Mouse (Mus musculus) layer of hippocampus, postnatal 10 days (tissue): ENCODE data around the gene Dgki. TPM values are rescaled to one million over a fixed set of nuclear protein-coding genes. Genes with fewer than 3 reads are reported as not detected.

Source experiments
- DNase-seq, 2 experiments: peaks; one replicate each; pipeline ENCODE4 v3.0.0; 2021; ENCODE audit warnings: low spot score in 2 of 2
- long read RNA-seq: library from polyadenylated mRNA; stranded (forward); transcript quantifications from one replicate; pipeline ENCODE4 v2.0.0, GENCODE M21; 2023
- total RNA-seq, 2 experiments: library from RNA; stranded (reverse); gene quantifications; 2 replicates each; pipeline ENCODE4 v1.2.3; 2021

The Dgki gene
- 10 to 100 TPM; 50.6 to 59.6 TPM for total RNA-seq
- long read RNA-seq, full-length matches to known transcripts: 1 of 7 reads
- long read RNA-seq, partial matches to known transcripts: 6 of 7 reads
- long read RNA-seq, other reads (novel, unspliced or antisense): 0 of 7 reads

GRCm38 (mm10) chr6:37299562-37300390 is at the start of gene Dgki:
Gene Dgki, minus strand, starts transcription at chr6:37300184.
- DNase-seq: peak; percentile 83 to 88

DNA sequence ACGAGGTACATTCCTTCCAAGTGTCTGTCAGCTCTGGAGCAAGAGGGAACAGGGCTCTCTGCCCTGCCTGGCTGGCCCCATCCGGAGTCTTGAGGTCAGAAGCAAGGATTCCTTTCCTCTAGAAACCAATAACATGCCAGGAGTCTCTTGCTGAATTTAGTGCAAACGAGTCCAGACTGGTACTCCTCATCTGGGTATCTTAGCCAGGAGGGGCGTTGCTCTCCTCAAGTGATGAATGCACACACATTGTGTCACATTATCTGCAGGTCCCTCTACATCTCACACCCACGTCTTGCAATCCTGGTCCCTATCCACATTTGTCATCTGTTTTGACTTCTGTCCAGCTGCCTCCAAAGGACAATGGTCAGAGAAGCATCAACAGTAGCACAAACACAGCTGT is 47.6 kb upstream of the Dgki start:
- no peak for DNase-seq

DNA sequence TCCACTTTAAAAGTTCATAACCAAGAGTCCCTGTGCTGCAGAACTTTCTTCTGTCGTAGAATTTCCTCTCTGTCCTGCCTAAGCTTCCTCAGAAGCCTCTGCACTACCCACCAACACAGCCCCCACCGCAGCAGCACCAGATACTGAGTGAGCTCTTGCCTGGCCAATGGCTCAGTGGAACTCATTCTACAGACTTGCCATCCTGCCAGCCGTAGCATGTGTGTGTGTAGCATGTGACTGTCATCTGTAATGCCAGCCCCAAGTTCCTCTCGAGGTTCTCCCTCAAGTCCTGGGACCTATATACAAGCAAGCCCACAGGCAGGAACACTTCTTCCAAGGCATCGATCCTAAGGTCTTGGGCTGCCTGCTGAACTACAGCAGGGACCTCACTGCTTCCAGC is 38.1 kb upstream of the Dgki start:
- DNase-seq: no peak

GRCm38 (mm10) chr6:37336831-37337260 is 36.9 kb upstream of the Dgki start:
- DNase-seq: no peak

- no peak for DNase-seq
These were observed 36.4 kb upstream of the Dgki start for GRCm38 (mm10) chr6:37336381-37336780.

DNA sequence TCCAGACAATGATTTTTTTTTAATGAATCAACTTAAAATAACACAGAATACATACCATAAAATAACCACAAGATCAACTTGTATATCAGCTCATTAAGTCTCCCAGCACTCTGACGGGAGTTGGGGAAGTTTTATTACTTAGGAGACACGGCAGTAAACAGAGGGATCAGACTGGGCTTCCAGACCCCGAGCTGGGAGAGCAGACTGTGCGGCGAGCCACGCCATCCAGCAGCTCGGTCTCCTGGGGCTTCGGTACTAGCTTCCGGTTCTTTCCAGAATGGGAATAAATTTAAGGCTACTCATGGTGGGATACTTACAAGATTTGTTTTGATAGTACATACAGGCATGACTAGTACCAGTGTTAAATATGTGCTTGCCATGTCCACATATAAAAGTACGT is 32.9 kb upstream of the Dgki start:
- no peak for DNase-seq

DNA sequence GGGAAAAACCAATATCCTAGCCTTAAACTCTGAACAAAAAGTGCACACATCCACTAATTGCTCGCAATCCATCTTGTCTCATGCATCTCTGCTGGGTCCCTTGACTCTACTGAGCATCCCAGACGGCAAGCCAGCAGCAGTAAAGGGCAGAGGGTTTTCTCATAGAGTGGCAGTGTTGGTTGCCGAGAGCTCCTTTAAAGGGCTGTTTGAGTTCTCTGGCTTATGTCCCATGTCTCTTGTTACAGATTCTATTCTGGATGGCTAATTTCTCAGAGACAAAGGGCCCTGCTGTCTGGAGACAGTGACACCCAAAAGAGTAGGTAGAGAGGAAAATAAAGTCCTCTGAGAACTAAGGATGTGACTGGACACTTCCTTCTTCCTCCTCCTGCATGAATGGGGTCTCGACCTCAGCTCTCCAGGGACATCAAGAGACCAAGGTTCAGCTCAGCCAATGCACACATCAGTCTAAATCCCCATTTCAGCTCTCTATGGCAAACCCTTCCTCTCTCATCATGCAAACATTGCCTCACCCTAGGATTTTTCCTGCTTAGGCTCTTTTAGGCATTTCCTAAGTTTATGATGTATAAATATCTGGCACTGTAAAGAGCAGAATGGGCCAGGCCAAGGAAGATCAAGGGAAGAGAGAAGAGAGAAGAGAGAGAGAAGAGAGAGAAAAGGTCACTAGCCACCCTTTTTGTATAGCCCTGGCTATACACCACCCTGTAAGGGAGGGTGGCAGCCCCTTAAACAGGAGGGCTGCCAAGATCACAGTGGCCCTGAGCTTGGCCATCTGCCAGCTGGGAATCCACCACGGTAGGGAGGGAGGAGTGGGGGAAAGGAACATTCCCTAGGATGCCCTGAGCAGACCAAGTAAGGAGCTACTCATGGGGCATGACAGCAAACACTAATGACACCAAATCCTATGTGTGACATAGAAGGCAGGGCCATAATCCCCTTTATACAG is 30.2 kb upstream of the Dgki start:
- DNase-seq: no peak

- no peak for DNase-seq
These were observed 29.4 kb upstream of the Dgki start for GRCm38 (mm10) chr6:37329376-37329775.

- no peak for DNase-seq
These were observed 28.7 kb upstream of the Dgki start for GRCm38 (mm10) chr6:37328671-37329070.

GRCm38 (mm10) chr6:37327519-37327918 is 27.5 kb upstream of the Dgki start:
- no peak for DNase-seq

- no peak for DNase-seq
These were observed 26.6 kb upstream of the Dgki start for GRCm38 (mm10) chr6:37326603-37326955.

DNA sequence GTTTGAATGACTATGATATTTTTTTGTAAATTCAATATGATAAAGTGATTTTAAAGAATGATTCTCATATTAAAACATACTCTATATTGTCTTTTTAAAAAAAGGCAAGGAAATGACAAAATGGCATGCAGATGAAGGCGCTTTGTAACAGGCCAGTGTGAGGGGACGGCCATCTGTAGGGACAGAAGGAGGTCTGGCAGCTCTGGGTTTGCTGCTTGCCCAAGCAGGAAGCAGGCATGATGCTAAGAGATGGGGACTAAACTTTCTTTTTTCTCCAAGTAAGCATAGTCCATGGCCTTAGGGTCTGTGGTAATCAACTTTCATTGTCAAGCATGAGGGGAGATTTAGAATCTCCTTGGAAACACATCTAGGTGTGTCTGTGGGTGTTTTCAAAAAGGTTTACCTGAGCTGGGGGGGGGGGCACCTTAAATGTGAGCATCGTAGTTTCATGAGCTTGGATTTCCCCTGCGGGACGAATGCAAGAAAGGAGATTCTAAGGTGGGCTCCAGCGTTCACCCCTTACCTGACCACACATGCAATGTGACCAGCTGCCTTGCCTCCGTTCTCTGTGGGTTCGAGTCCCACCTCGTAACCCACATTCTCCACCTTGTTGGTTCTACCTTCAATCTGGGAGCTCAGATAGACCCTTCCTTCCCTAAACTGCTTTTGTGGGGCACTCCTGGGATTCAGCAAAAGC is 26.1 kb upstream of the Dgki start:
- no peak for DNase-seq

GRCm38 (mm10) chr6:37325076-37325475 is 25.1 kb upstream of the Dgki start:
- no peak for DNase-seq

DNA sequence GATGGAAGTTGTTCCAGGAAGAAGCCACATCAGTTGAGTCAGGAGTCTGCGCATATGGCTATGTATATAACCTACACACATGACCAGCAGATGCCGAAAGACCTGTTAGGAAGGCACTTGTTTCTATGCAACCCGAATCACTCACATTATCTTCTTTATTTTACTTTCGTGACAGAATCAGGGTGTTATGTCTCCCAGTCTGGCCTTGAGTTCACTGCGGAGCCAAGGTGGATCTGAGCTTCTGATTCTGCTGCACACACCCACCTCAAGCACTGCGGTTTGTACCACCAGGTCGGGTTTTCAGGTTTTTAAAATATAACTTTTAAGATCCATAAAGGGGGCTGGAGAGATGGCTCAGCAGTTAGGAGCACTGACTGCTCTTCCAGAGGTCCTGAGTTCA is 22.7 kb upstream of the Dgki start:
- no peak for DNase-seq

GRCm38 (mm10) chr6:37322088-37322487 is 22.1 kb upstream of the Dgki start:
- peak; percentile 54 to 61 for DNase-seq

- DNase-seq: no peak
These were observed 17.9 kb upstream of the Dgki start for GRCm38 (mm10) chr6:37317904-37318303.

GRCm38 (mm10) chr6:37315440-37315839 is 15.5 kb upstream of the Dgki start:
- no peak for DNase-seq

DNA sequence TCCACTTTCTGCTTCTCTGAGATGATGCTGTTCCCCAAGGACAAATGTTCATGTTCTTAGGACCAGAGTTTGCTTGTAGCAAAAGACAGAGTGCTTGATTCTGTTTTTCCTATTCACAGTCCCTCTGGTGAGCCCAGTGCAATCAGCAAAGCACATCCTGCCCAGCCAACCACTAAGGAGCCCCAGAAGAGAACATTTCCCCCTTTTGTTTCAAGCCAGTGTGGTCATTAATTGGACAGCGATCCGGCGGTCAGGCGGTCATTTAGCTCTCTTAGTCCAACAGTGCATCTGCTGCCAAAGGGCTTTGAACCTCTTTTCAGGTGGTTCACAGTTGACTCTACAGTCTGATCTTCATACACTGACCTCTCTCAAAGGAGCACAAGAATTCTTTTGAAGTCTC is 10.6 kb upstream of the Dgki start:
- DNase-seq: no peak

DNA sequence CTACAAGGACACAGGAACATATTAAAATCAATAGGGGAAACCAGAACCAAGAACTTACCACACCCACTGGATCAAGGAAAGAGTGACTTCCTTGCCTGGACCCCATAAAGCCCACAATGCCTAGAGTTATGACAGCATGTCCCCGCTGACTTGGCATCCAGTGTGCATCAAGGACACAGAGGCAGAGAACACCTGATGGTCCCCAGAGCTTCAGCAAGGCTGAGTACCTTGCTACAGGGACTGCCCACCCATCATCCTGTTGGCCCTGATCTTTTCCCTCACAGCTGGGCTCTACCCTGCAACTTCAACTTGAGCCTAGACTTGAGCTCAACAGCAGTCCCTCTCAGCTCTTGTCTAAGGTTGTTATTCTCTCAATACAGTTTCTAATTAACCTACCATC is 6.6 kb upstream of the Dgki start:
- no peak for DNase-seq

DNA sequence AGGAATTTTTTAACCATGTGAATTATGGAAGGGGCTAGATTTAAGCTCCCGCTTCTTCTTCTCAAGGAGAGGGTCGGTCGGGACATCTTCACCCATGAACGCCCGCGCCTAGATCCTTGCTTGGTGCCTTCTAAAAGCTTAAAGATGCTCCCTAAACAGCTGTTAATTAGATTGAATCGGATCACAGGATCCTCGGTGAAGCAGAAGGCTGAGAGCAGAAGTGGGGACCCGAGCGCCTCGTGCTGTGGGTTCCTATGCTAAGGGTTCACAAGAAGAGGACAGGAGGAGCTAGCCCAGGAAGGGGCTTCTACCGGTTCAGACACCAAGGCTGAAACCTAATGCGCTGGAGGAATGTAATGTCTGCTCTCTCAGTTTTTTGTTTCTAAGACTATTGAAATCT is 508 bp upstream of the Dgki start:
- DNase-seq: no peak

DNA sequence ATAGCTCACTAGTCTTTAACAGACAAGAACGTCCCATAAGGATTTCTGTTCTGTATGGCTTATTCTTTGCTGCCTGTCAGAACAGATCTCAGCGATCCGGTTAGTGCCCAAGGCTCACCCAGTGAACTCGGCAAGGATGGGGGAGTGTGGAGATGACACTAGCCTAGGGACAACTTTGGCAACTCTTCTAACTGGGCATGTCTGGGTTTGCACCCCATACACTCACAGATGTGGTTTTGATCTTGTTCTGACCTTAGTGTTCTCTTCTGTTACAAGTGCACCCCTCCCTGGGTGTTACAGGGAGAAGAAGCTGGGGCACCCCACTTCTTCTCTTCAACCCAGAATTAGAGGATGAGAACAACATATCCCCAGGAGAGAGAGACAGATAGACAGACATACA is 1.0 kb downstream of the Dgki start:
- peak in 1 of 2 experiments; percentile 30 for DNase-seq
